Mouse (Mus musculus) limb, embryonic 14.5 days (tissue): ENCODE measurements around the gene Pole4. TPM values are rescaled to one million over a fixed set of nuclear protein-coding genes. Genes with fewer than 3 reads are reported as not detected.

Source experiments
- ATAC-seq: fragments of 200-750 bp; cut with Nextera tagmentation; 2 replicates; pipeline ENCODE4 v1.8.0; 2017; ENCODE audit warnings: low read depth, moderate number of reproducible peaks, moderate TSS enrichment; ENCODE audit not compliant: low FRiP score
- DNase-seq: peaks from one replicate; pipeline ENCODE4 v3.0.0-alpha.2; 2015; ENCODE audit warnings: low spot score
- H3K27ac ChIP-seq: fragments of 300-500 bp; sonication (generic); replicated peaks from 2 replicates; pipeline ENCODE4 v1.5.1; 2014; ENCODE audit warnings: low read depth, mild to moderate bottlenecking, low read length, moderate library complexity, mixed read lengths
- H3K27me3 ChIP-seq: fragments of 300-500 bp; sonication (generic); 2 replicates; pipeline ENCODE4 v1.6.1; 2014; ENCODE audit warnings: low read length, mixed read lengths; ENCODE audit not compliant: control insufficient read depth, insufficient read depth
- H3K36me3 ChIP-seq: fragments of 300-500 bp; sonication (generic); 2 replicates; pipeline ENCODE4 v1.6.1; 2014; ENCODE audit warnings: mild to moderate bottlenecking, low read length, moderate library complexity, mixed read lengths; ENCODE audit not compliant: control insufficient read depth, insufficient read depth
- H3K4me1 ChIP-seq: fragments of 300-500 bp; sonication (generic); 2 replicates; pipeline ENCODE4 v1.6.1; 2014; ENCODE audit warnings: antibody characterized with exemption, low read length, mixed read lengths; ENCODE audit not compliant: control insufficient read depth, insufficient read depth
- H3K4me2 ChIP-seq: fragments of 300-500 bp; sonication (generic); replicated peaks from 2 replicates; pipeline ENCODE4 v1.6.1; 2014; ENCODE audit warnings: low read depth, mild to moderate bottlenecking, low read length, moderate library complexity; ENCODE audit not compliant: severe bottlenecking
- H3K4me3 ChIP-seq: fragments of 300-500 bp; sonication (generic); replicated peaks from 2 replicates; pipeline ENCODE4 v1.5.1; 2014; ENCODE audit warnings: low read length
- H3K9ac ChIP-seq: fragments of 300-500 bp; sonication (generic); 2 replicates; pipeline ENCODE4 v1.6.1; 2014; ENCODE audit warnings: mild to moderate bottlenecking, low read depth, low read length, moderate library complexity; ENCODE audit not compliant: severe bottlenecking
- H3K9me3 ChIP-seq: fragments of 300-500 bp; sonication (generic); 2 replicates; pipeline ENCODE4 v1.6.1; 2016; ENCODE audit warnings: low read length; ENCODE audit not compliant: control insufficient read depth
- POLR2A ChIP-seq: fragments of 200-500 bp; IDR thresholded peaks from 2 replicates; pipeline ENCODE4 v1.8.0; 2012; ENCODE audit warnings: inconsistent platforms, mild to moderate bottlenecking, moderate library complexity, borderline replicate concordance; ENCODE audit not compliant: insufficient read depth, insufficient read length; ENCODE audit errors: extremely low read depth
- WGBS: fragments of 180-500 bp; shearing (Covaris S2); extraction: QIAGEN DNeasy Blood & Tissue Kit; methylation state at CpG from one replicate; pipeline ENCODE4 v1.1.7; 2014; 5-methylcytosine and 5-hydroxymethylcytosine counted together
- polyA plus RNA-seq, 2 experiments: library from polyadenylated mRNA; depleted of rRNA in 1 of 2; stranded (reverse) in 1 of 2; unstranded in 1 of 2; fragments of >200 nt; fragmentation: Nextera tagmentation in 1 of 2; extraction: Ambion mirVana in 1 of 2; gene quantifications; 2 replicates each; pipeline versions ENCODE4 v1.2.1 to v1.2.3; 2012 to 2014

The Pole4 gene
- polyA plus RNA-seq, 2 experiments = 41.8 to 97.2 TPM

DNA sequence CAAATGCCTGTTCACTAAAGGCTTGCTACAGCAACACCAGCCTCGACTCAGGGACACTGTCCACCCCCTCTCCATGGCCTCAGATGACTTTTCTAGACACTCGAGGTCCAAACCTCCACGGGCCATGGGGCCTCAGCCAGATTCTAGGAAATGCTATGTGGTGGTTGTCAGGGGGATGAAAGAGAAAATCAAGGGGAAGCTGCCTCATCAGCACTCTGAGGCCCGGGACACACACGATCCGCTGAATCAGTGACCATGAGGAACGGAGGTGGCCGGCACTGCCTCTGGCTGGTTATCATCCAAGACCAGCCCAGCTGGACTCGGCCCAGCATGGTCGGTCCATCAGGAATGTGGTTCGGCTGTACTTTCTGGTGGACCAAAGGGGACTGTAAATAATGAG, 45.9 kb upstream of the Pole4 start:
- no peaks in the 10 kb centered on the region for H3K27me3 ChIP-seq
- no peaks in the 10 kb centered on the region for H3K9me3 ChIP-seq
- no peak for TF ChIP-seq POLR2A
- no peak overlapping the region for H3K27ac ChIP-seq
- H3K4me1 ChIP-seq = no peaks in the 10 kb centered on the region
- DNase-seq = no peak
- H3K4me3 ChIP-seq = no peak overlapping the region
- WGBS = 94% methylated on average over 11 of the region's 11 CpGs
- H3K36me3 ChIP-seq = peaks cover 8% of the 10 kb centered on the region; the same call in 1 of the 2 replicates
- no peak for ATAC-seq
- H3K9ac ChIP-seq = no peak overlapping the region
- H3K4me2 ChIP-seq = no peak overlapping the region

- ATAC-seq (no peak), DNase-seq (no peak)
- 54% methylated on average over 2 of the region's 2 CpGs for WGBS
- Histone ChIP-seq H3K27ac (no peak overlapping the region), H3K4me1 (no peaks in the 10 kb centered on the region), H3K36me3 (peaks cover 8% of the 10 kb centered on the region; the same call in 1 of the 2 replicates), H3K27me3 (no peaks in the 10 kb centered on the region), H3K4me2 (no peak overlapping the region), H3K9ac (no peak overlapping the region), H3K9me3 (no peaks in the 10 kb centered on the region), H3K4me3 (no peak overlapping the region)
- TF ChIP-seq POLR2A = no peak
These were observed 44.9 kb upstream of the Pole4 start for GRCm38 (mm10) chr6:82750063-82750462.

DNA sequence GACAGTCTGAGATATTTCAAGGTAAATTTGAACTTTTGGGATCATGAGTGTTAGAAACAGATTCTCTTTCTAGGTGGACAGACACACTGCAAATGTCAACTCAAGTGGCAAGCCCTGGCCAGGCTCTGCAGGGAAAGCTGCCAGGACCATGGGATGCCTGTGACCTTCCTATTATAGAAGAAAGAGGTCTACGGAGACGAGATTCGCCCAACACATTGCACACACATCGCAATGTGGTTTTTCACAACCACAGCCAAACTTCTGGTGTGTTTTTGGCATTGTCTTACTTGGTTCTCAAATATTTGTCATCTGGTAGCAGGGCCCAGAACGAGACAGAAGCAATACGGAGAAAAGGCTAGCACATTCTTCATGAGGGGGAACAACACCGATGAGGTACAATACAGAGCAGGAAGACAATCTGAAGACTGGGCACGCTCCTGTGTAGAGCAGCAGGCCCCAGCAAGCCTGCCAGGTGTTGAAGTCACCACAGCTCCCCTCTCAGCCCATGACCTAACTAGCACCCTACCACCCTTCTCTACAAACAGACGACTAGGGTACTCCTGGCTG, 43.0 kb upstream of the Pole4 start:
- DNase-seq = no peak
- TF ChIP-seq POLR2A = no peak
- no peak overlapping the region for H3K4me3 ChIP-seq
- no peak overlapping the region for H3K4me2 ChIP-seq
- 90% methylated on average over 9 of the region's 9 CpGs for WGBS
- H3K36me3 ChIP-seq = peaks cover 13% of the 10 kb centered on the region; the same call in 1 of the 2 replicates
- H3K27me3 ChIP-seq = no peaks in the 10 kb centered on the region
- H3K9me3 ChIP-seq = no peaks in the 10 kb centered on the region
- no peaks in the 10 kb centered on the region for H3K4me1 ChIP-seq
- no peak for ATAC-seq
- H3K27ac ChIP-seq = no peak overlapping the region
- no peak overlapping the region for H3K9ac ChIP-seq

DNA sequence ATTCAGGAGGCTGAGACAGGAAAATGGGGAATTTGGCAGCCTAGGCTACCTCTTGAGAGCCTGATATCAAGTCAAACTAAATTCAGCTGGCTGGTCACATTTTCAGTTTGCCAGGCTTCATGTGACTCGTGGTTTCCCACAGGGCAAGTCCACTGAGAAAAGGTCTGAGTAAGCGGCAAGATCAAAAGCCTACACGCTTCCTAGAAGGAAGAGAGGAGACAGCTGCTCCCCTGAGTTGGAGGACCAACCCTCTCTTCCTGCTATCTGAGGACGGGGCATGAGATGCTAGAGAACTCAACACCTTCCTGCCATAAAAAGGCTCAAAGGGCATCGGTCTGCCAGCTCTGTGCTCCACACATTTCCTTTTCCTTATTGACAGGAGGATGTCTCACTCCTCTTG, 41.9 kb upstream of the Pole4 start:
- no peak overlapping the region for H3K4me3 ChIP-seq
- TF ChIP-seq POLR2A = no peak
- H3K27ac ChIP-seq = no peak overlapping the region
- H3K4me1 ChIP-seq = no peaks in the 10 kb centered on the region
- H3K4me2 ChIP-seq = no peak overlapping the region
- ATAC-seq (no peak), DNase-seq (no peak)
- 69% methylated on average over 5 of the region's 5 CpGs for WGBS
- peaks cover 23% of the 10 kb centered on the region for H3K36me3 ChIP-seq
- no peaks in the 10 kb centered on the region for H3K9me3 ChIP-seq
- H3K9ac ChIP-seq = no peak overlapping the region
- no peaks in the 10 kb centered on the region for H3K27me3 ChIP-seq

- 90% methylated on average over 9 of the region's 9 CpGs for WGBS
- Histone ChIP-seq H3K4me3 (no peak overlapping the region), H3K9ac (no peak overlapping the region), H3K36me3 (peaks cover 30% of the 10 kb centered on the region), H3K27ac (no peak overlapping the region), H3K4me2 (no peak overlapping the region), H3K27me3 (no peaks in the 10 kb centered on the region), H3K9me3 (no peaks in the 10 kb centered on the region), H3K4me1 (no peaks in the 10 kb centered on the region)
- DNase-seq (no peak), ATAC-seq (no peak)
- TF ChIP-seq POLR2A = no peak
These were observed 39.4 kb upstream of the Pole4 start for GRCm38 (mm10) chr6:82744553-82744952.

- no peak for TF ChIP-seq POLR2A
- H3K4me2 ChIP-seq = no peak overlapping the region
- ATAC-seq = no peak
- no peak overlapping the region for H3K27ac ChIP-seq
- no peaks in the 10 kb centered on the region for H3K27me3 ChIP-seq
- H3K9ac ChIP-seq = no peak overlapping the region
- 77% methylated on average over 5 of the region's 5 CpGs for WGBS
- peaks cover 40% of the 10 kb centered on the region for H3K36me3 ChIP-seq
- no peaks in the 10 kb centered on the region for H3K9me3 ChIP-seq
- H3K4me1 ChIP-seq = no peaks in the 10 kb centered on the region
- H3K4me3 ChIP-seq = no peak overlapping the region
- DNase-seq = no peak
These were observed 36.3 kb upstream of the Pole4 start for GRCm38 (mm10) chr6:82741518-82741880.
